Mouse (Mus musculus) CD8-positive naive resting alpha-beta T cell, adult 2 months (primary cell): ENCODE data around the gene Fyn.

Source experiments
- DNase-seq, 2 experiments: peaks; one replicate each; pipeline ENCODE4 v3.0.0; 2022; ENCODE audit warnings: low read depth in 2 of 2, low spot score in 2 of 2

Fyn gene

GRCm38 (mm10) chr10:39505007-39505406 lies 136.4 kb downstream of the Fyn start:
- DNase-seq, result no peak

DNA sequence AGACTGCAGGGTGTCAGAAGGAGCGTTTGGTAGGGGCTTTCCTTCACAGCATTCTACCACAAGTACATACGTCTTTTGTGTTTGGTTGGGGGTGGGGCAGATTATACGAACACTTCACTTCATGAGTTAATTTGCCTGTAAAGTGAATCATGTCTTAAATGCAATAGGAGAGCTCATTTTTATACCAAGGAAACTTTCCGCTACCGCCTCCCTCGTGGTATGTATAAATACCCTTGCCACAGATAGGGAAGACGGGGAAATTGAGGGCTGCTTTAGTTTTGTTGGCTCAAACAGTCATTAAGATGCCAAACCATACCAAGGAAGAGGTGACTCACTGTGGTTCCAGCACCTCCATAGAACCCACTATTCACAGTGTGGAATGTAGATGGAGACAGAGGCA lies 137.0 kb downstream of the Fyn start:
- no peak for DNase-seq

DNA sequence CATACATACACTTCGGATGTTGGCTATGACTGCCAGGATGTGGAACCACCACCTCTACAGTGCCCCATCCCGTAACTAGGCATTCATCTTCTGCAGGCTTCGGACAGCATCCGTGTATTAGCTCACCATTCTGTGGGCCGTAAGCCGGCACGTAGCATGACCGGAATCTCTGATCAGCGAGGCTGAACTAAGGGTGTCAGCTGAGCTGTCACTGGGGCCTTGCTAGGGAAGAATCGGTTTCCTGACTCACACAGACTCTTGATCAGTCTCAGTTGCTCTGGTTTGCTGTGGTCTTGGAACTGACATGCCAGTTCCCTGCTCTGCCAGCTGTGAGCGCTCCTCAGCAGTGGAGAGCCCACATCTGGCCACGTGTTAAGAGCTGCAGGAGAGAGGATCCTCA lies 137.7 kb downstream of the Fyn start:
- DNase-seq, result no peak

- no peak for DNase-seq
Observed at GRCm38 (mm10) chr10:39506831-39507230, 138.2 kb downstream of the Fyn start.

DNA sequence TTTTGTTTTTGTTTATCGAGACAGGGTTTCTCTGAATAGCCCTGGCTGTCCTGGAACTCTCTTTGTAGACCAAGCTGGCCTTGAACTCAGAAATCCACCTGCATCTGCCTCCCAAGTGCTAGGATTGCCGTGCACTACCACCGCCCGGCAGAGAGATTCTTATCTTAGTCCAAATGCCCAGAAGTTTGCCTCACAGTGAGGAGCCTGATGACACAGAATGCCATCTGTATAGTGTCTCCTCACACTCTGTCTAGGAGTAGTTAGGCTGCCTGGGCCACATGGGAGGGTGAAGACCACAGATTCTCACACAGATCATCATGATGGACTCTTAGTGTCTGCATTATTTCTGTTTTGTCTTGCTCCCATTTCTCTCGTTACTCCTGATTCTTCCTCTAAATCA lies 140.1 kb downstream of the Fyn start:
- DNase-seq, result no peak

- no peak for DNase-seq
Observed at GRCm38 (mm10) chr10:39509937-39510336, 141.3 kb downstream of the Fyn start.

GRCm38 (mm10) chr10:39512631-39513314 lies 144.1 kb downstream of the Fyn start:
- DNase-seq, result no peak

- DNase-seq, result peak in 1 of 2 experiments; percentile 16
Observed at GRCm38 (mm10) chr10:39514916-39515315, 146.3 kb downstream of the Fyn start.

GRCm38 (mm10) chr10:39516541-39517133 lies 148.0 kb downstream of the Fyn start:
- no peak for DNase-seq

DNA sequence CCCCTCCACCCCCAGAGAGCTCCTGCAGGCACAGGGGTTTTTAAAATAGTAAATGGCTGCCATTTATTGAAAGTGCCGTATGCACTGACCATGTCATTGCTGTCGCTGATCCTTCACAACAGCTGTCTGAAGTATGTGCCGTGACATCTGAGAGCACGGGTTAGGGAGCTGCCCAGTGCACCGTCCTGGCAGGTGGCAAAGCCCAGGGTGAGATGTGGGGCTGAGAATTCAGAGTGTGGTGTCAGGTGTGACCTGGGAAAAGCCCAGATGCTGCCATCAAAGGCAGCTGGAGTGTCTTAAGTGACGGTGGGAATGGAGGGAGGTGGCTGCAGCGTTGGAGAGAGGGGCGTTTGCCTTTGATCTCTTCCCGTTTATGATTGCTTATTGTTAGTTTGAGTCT lies 148.7 kb downstream of the Fyn start:
- DNase-seq, result no peak

- no peak for DNase-seq
Observed at GRCm38 (mm10) chr10:39518232-39518631, 149.6 kb downstream of the Fyn start.

- no peak for DNase-seq
Observed at GRCm38 (mm10) chr10:39518859-39519258, 150.2 kb downstream of the Fyn start.

DNA sequence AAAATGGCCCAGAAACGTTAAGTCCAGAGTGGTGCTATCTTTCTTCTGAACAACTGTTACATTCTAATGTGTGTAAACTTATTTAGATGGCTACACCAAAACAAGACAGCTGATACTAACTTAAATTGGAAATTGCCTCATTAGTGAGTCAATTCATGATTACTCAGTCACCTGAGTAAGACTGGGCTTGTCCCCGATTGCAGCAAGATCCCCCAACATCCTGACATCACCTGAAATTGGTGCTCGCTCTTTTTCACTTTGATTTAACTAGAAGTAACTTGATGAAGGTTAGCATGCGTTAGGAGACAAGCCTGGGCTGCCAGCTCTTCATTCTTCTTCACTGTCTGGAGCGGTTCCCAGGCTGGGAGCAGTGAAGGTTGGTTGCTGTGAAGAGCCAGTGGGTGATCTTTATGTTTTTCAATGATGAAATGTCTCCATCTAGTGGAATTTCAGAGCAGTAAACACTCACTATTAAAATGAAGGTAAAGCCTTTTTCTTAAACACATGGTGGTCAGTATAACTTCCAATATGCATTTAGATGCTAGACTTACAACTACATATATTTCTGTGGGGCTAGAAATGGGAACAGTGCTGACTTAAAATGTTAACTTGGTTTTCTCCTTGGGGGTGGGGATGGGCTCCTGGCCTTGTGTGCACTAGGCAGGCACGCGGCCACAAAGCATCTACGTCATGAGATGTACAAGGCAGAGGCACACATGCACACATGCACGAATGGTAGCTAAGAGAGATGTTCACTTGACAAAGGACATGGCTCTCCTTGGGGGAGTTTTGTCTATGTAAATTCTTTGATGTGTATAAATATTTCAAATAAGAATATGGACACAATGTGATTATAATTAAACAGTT lies 151.7 kb downstream of the Fyn start:
- peak; percentile 6 to 24 for DNase-seq

GRCm38 (mm10) chr10:39521327-39521726 lies 152.7 kb downstream of the Fyn start:
- no peak for DNase-seq

DNA sequence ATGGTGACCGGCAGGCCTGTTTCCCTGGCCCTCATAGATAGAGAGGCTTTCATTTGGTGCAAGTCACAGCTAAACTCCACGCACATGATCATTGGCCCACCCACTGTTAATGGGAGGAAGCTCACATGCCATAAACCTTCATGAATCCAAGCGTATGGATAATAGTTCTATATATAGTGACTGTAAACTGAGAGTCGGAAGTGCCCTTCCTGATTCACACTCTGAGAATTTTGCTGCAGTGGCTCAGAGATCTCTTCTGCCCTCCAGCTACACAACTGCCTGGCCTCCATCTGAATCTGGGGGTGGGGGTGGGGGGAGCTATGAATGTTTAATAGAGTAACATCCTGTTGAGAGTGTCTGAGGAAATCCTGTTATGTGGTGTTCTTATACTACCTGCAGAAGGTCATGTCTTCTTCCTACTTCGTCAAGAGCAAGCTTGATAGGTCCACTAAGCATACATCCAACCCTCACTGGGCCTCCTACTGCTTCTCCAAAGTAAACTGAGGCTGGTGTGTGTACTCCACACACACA lies 153.3 kb downstream of the Fyn start:
- DNase-seq, result no peak

GRCm38 (mm10) chr10:39522857-39523614 lies 154.4 kb downstream of the Fyn start:
- no peak for DNase-seq

DNA sequence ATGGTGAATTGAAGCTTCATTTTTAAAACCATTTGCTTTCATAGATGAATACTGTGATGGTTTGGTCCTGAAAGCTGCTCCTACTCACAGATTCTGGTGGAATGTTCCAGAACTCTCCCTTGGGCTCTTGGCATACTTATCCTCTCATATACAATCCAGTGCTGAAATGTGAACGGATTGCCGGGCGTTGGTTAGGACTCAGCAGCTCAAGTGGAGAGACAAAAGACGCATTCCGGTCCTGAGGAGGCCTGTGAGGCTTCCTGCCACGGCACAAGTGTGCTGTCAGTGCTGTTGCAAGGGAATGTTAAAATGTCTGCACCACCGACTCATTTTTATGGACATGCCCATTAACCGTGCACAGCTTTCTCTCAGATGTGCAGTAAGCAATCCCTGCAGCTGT lies 155.7 kb downstream of the Fyn start:
- DNase-seq, result no peak

GRCm38 (mm10) chr10:39525431-39525830 lies 156.8 kb downstream of the Fyn start:
- no peak for DNase-seq

DNA sequence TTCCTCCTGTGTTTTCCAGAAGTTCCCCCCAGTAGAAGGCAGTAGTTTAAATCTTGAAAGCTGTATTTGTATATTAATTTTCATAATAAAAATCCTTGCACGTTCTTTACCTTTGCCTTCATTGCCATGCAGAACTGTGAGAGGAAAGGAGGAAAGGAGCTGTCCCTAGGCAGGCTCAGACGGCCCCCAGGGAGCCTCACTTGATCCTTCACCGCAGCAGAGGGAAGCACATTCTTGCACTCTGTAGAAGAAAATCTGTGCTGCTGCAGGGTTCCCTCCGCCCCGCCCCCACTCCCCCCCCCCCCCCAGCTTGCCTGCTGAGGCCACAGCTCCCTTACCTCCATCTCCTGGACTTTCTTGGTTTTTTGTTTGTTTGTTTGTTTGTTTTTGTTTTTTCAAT lies 158.5 kb downstream of the Fyn start:
- DNase-seq, result no peak

DNA sequence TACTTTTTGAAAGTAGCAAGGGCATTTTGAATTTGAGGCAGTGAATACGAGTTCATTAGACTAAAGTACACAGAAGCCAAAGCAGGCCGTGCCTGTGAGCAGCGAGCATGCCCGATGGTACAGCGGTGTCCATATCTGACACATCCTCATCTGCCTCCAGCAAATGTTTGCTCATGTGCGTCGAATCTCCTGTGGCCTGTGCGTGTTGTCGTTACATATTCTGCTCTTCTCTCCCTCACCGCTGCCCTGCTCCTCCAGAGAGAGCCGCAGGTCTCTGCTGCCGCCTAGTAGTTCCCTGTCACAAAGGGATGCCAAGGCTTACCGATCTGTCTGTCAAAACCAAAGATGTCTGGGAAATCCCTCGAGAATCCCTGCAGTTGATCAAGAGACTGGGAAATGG lies 160.5 kb downstream of the Fyn start:
- DNase-seq, result no peak
